Mouse (Mus musculus) cerebellum, adult 2 months (tissue): ENCODE measurements around the gene Hist1h2bh.

Experiments used
- CTCF ChIP-seq: fragments of 200-500 bp; IDR thresholded peaks from 2 replicates; pipeline ENCODE4 v1.5.1; 2011; ENCODE audit warnings: low read depth, mild to moderate bottlenecking, control low read depth, low read length, moderate library complexity, borderline replicate concordance; ENCODE audit not compliant: insufficient read depth
- POLR2A ChIP-seq: fragments of 200-500 bp; IDR thresholded peaks from 2 replicates; pipeline ENCODE4 v1.6.1; 2011; ENCODE audit warnings: low read length, control low read depth, borderline replicate concordance; ENCODE audit not compliant: insufficient read depth

DNA sequence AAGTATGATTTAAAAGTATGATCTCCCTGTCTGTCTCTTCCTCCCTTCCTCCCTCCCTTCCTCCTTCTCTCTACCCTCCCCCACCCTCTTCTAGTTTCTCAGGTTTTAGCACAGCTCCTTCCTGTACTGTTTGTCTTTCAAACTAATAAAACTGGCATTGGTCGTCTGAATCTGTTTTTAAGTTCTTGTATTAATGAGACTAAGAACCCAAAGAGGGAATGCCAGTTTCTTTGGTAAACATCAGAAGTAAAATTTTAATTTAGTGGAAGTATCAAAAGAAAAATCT, 43.7 kb upstream of the Hist1h2bh start:
- TF ChIP-seq CTCF (no peak), POLR2A (no peak)
